Mouse (Mus musculus) naive thymus-derived CD4-positive, alpha-beta T cell, adult 2 months (primary cell): ENCODE data around the gene Mosmo.

ENCODE experiments used
- DNase-seq: peaks from one replicate; pipeline ENCODE4 v3.0.0-alpha.2; 2011; ENCODE audit warnings: low read depth

The Mosmo gene

GRCm38 (mm10) chr7:120677001-120677643, at the start of gene Mosmo:
Gene Mosmo (plus strand): TSS chr7:120677618.
- peak; percentile 78 for DNase-seq

DNA sequence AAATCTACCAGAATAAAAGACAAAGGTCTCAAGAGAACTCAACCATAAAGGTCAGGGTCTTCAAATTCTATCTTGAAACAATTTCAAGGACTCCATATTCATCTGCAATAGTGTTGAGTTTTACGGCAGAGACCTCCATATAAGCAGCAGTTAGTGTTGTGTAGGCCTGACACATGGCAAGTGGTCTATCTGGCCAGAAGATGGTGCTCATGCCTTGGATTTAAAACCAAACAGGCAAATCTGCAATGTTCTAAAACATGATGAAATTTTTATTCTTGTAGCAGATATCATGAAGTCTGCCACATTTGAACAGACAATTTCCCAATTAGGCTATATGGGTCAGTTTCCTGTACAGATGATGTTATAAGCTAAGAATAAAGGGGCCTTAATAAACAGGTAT, 44.9 kb upstream of the Mosmo start:
- DNase-seq, result peak; percentile 38

DNA sequence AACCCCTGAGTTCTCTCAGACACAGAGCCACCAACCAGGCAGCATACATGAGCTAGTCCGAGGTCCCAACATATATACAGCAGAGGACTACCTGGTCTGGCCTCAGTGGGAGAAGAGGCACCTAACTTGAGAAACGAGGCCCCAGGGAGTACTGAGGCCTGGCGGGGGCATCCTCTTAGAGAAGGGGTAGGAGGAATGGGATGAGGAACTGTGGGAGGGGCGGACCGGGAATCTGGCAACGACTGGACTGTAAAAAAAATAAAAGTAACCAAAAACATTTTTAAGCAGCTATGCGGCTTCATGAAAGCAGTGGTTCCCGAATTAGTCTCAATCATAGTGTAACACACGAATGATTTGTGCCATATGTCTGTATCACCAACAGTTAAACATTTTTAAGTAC, 43.1 kb upstream of the Mosmo start:
- DNase-seq, result peak; percentile 19

DNA sequence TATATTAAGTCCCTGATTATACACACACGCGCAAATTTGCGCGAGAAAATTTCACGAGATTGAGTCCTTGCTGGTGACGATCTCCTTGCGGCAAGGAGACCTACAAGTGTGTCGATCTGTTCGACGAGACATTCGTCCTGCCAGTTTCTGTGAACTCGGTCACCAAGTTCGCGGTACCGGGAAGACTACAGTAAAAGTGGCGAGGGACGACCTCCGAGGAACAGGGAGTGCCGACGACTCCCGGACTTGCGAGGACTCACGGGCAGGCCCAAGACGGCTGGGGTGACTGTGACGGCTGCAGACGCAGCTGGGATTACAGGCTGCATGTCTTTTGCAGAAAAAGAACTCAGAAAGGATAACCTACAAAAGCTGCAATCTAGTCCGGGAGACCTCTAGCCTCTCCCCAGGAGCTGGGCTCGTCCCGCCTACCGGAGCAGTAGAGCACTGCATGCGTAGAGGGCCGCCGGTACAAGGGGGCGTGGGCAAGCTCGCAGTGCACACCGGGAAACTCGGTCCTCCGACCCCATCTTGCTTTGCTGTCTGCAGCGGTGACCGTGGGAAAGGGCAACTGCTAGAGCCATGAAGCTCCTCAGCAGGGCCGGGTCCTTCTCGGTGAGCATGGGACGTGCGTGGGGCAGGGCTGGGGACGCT, 42.6 kb upstream of the Mosmo start, which contains the start of gene Uqcrc2:
TSS of gene Uqcrc2 (plus strand) at position 466 of the 651 bp plus-strand sequence.
- peak; percentile 91 for DNase-seq

DNA sequence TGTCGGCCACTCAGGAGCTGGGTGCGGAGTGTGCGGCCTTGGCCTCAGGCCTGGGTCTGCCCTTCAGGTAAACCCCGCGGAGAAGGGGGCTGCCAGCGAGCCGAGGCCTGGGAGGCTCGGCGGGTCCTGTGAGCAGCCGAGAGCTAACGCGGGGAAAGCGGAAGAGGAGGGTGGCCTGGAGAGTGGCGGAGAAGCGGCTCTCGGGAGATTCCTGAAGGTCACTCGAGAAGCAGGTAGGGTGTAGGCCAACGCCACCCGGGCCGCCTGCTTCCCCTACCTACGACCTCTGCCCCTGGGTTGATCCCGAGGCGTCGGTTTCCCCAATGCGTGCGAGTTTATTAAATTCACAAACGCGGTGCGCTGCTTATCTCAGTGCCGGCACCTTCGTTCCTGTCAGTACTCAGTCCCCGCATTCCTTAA, 42.0 kb upstream of the Mosmo start:
- DNase-seq, result no peak

DNA sequence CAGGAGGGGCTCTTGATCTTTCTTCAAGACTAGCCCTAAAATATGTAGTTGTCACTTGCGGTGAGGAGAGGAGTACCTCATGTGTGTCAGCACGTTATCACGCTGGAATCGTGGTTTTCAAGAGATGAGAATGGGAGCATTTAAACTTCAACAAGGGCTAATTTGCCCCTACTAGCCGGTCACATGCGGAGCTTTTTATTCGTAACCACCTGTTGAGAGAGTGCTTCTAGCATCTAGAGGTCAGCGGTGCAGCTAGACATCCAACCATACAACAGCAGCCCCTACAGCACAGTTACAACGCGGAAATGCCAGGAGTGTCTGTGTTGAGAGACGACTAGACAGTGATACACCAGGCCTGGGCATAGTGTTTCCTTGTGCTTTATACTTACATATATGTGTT, 41.6 kb upstream of the Mosmo start:
- peak; percentile 36 for DNase-seq

GRCm38 (mm10) chr7:120643217-120643616, 34.2 kb upstream of the Mosmo start:
- DNase-seq, result peak; percentile 25

GRCm38 (mm10) chr7:120647849-120648248, 29.6 kb upstream of the Mosmo start:
- DNase-seq, result no peak

DNA sequence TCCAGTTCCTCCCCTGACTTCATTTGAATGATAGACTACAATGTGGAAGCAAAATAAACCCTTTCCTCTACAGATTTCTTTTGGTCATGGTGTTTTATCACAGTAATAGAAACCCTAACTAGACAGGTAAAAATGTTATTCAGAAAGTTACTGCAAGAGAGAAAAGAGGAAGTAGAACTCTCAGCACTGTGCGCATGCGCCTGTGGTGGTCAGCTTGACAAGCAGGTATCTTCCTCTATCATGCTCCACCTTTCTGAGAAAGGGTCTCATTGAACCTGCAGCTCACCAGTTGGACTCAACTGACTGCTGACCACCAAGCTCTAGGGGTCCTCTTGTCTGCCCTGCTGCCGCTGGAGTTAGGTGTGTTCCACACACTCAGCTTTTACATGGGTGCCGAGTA, 15.3 kb upstream of the Mosmo start:
- DNase-seq, result no peak

DNA sequence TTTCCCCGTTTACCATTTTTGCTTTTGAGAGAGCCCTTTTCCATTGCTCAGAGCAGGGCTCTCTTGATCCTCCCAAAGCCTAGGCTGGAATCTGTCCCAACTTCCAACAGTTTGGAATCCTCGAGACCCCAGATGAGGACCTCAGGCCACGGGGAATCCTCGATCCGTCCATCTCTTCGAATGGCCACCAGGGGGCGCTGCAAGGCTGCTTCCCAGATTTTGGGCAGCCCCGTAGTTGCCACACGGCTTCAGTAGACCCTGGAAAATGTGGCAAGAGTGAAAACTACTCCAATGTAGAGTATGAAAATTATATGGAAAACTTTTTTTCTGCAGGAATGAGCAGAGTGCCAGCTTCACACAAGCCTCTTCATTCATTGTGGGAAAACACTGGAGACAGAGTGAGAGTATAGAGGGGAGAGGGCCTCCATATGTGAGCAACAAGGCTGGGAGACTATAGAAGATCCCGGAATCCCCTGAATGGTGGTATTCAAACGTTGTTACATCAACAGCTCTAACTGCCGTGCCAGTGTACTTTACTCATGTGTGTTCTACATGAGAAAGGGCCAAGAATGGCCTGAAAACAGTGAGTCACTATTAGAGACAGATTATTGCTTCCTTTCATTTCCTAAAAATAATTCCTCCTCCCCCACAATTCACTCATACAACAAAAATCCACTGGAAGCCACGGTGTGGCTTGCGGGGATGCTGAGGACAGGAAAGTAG, 7.1 kb upstream of the Mosmo start, which contains the start of gene Pdzd9:
TSS of gene Pdzd9 (minus strand) at position 191 of the 723 bp plus-strand sequence.
- DNase-seq, result peak; percentile 78

DNA sequence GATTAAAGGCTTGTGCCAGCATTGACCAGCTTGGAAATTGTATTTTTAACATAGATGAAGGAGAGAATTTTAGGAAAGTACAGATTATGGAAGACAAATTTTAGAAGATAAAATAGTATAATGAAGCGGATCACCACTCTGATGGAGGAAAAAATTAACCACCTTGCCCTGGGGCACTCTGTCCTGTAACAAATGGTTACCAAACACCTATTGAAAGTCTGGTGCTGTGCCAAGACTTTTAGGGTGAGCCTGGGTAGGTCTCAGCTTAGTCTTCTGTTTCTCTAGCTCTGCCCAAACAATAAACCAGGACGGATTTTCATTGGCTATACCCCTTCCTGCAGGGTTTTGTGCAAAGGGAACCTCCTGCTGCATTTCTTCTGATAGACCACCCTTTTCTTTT, 6.1 kb upstream of the Mosmo start:
- DNase-seq, result no peak

GRCm38 (mm10) chr7:120677764-120678531, 530 bp downstream of the Mosmo start:
- peak; percentile 40 for DNase-seq

- DNase-seq, result no peak
These were observed 1.6 kb downstream of the Mosmo start for GRCm38 (mm10) chr7:120679023-120679422.

GRCm38 (mm10) chr7:120682002-120682401, 4.6 kb downstream of the Mosmo start:
- no peak for DNase-seq

- DNase-seq, result no peak
These were observed 7.3 kb downstream of the Mosmo start for GRCm38 (mm10) chr7:120684731-120685161.

DNA sequence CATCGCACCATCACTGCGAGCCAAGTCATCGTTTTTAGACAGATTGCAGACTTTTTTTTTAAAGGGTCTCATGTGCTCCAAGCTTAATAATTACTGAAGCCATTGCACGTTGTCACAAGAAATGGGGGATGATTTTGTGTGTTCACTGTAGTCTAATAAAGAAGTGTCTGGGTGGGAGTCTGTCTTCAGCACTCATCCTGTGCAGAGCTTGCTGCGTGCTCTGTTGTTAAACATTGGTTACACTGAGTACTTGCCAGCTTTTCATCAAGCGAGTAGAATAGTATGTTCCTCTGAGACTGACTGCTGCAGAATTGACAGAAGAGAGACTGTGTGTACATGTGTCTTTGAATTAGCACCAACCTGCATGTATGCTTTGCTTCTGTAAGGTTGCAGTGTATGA, 7.8 kb downstream of the Mosmo start:
- no peak for DNase-seq

- DNase-seq, result peak; percentile 47
These were observed 13.2 kb downstream of the Mosmo start for GRCm38 (mm10) chr7:120690634-120691033.

- DNase-seq, result peak; percentile 71
These were observed 16.5 kb downstream of the Mosmo start for GRCm38 (mm10) chr7:120693831-120694375.

DNA sequence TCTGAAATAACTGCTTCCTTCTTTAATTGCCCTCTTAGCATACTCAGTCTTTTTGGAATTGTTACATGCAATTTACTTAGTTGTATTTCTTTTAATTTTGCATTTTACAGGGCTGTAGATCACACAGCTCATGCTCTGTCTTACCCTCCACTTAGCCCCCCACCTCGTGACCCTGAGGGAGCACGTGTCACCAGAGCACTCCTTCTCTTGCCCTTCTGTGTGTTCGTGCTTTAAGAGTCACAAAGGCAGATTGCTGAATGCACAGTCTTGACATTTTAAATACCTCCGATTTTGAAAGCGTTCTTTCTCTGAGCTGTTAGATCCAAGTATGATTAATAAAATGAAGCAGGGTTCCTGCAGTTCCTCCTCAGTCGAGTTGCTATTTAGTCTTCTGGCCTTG, 17.8 kb downstream of the Mosmo start:
- no peak for DNase-seq

DNA sequence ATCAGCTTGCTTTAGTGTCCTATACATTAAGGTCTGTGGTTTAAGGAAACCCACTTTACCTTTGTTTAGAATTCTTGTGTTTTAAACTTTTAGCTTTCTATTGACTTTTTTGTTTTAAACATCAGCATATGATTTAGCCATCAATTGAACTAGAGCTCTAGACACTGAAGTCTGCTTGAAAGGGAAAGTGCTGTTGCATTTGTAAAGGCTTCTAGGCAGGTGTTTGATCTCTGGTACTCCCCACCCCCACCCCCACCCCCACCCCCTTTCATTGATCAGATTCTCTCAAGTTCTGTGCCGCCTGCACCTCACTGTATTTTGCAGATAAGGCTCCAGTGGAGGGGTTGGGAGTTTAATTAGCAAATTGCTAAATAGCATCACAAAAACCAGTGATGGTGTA, 18.2 kb downstream of the Mosmo start:
- peak; percentile 37 for DNase-seq

DNA sequence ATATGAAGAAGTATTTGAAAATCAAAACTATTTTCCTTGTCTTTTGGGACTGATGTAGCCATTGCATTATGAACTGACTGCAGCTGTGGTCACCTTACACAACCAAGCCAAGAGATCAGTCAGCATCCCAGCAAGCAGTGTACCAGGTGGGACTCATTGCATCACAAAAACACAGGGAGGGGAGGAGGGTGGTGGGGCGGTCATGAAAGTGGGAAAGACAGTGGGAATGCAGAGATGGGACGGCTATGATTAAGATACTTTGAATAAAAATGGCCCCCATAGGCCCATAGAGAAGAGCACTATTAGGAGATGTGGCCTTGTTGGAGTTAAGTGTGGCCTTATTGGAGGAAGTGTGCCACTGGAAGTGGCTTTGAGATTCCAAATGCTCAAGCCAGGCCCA, 18.9 kb downstream of the Mosmo start:
- no peak for DNase-seq

- peak; percentile 27 for DNase-seq
These were observed 22.2 kb downstream of the Mosmo start for GRCm38 (mm10) chr7:120699586-120699985.
